Mouse (Mus musculus) midbrain, embryonic 12.5 days (tissue): Measurements from ENCODE around the gene Gm44579. TPM values are rescaled to one million over a fixed set of nuclear protein-coding genes. Genes with fewer than 3 reads are reported as not detected.

Experiments used
- ATAC-seq: fragments of 200-750 bp; cut with Nextera tagmentation; 2 replicates; pipeline ENCODE4 v1.8.0; 2017; ENCODE audit warnings: low read depth, moderate TSS enrichment, moderate library complexity; ENCODE audit not compliant: low FRiP score
- H3K27ac ChIP-seq: fragments of 300-500 bp; sonication (generic); replicated peaks from 2 replicates; pipeline ENCODE4 v1.5.1; 2016; ENCODE audit warnings: mild to moderate bottlenecking
- H3K27me3 ChIP-seq: fragments of 300-500 bp; sonication (generic); 2 replicates; pipeline ENCODE4 v1.6.1; 2016; ENCODE audit warnings: mild to moderate bottlenecking
- H3K36me3 ChIP-seq: fragments of 300-500 bp; sonication (generic); 2 replicates; pipeline ENCODE4 v1.6.1; 2016
- H3K4me1 ChIP-seq: fragments of 300-500 bp; sonication (generic); 2 replicates; pipeline ENCODE4 v1.6.1; 2016
- H3K4me2 ChIP-seq: fragments of 300-500 bp; sonication (generic); replicated peaks from 2 replicates; pipeline ENCODE4 v1.6.1; 2016; ENCODE audit warnings: mild to moderate bottlenecking, moderate library complexity
- H3K4me3 ChIP-seq: fragments of 300-500 bp; sonication (generic); 2 replicates; pipeline ENCODE4 v1.5.1; 2016; ENCODE audit warnings: mild to moderate bottlenecking
- H3K9ac ChIP-seq: fragments of 300-500 bp; sonication (generic); replicated peaks from 2 replicates; pipeline ENCODE4 v1.6.1; 2016; ENCODE audit warnings: mild to moderate bottlenecking, moderate library complexity
- H3K9me3 ChIP-seq: fragments of 300-500 bp; sonication (generic); 2 replicates; pipeline ENCODE4 v1.6.1; 2016; ENCODE audit warnings: mild to moderate bottlenecking
- WGBS: fragments of 180-500 bp; shearing (Covaris S2); methylation state at CpG from one replicate; pipeline ENCODE4 v1.1.7; 2016; 5-methylcytosine and 5-hydroxymethylcytosine counted together
- polyA plus RNA-seq: library from polyadenylated mRNA; unstranded; fragments of >200 nt; fragmentation: Nextera tagmentation; extraction: Ambion mirVana; gene quantifications from 2 replicates; pipeline ENCODE4 v1.2.1, GENCODE M21; 2016

Gm44579 gene
- polyA plus RNA-seq, 1 experiment from 2014 or later: not detected

- no peak for ATAC-seq
- peaks cover 15% of the 10 kb centered on the region for H3K4me1 ChIP-seq
- no peak overlapping the region for H3K4me2 ChIP-seq
- no peaks in the 10 kb centered on the region for H3K36me3 ChIP-seq
- H3K9ac ChIP-seq: no peak overlapping the region
- H3K27ac ChIP-seq: no peak overlapping the region
- H3K27me3 ChIP-seq: no peaks in the 10 kb centered on the region
- WGBS: 91% methylated on average over 3 of the region's 3 CpGs
- H3K9me3 ChIP-seq: no peaks in the 10 kb centered on the region
- H3K4me3 ChIP-seq: no peak overlapping the region
Measured at GRCm38 (mm10) chr15:98148356-98148755, 72.4 kb downstream of the Gm44579 start.

GRCm38 (mm10) chr15:98145559-98146181, 75.1 kb downstream of the Gm44579 start:
- H3K9ac ChIP-seq: peak overlapping the region; percentile 97
- H3K4me3 ChIP-seq: peak overlapping the region; percentile 99
- no peaks in the 10 kb centered on the region for H3K9me3 ChIP-seq
- under 1% methylated on average over 38 of the region's 38 CpGs for WGBS
- H3K27me3 ChIP-seq: no peaks in the 10 kb centered on the region
- peak; percentile 97 for ATAC-seq
- H3K4me1 ChIP-seq: peaks cover 13% of the 10 kb centered on the region
- peaks cover 17% of the 10 kb centered on the region for H3K36me3 ChIP-seq
- H3K4me2 ChIP-seq: peak overlapping the region; percentile 93
- peak overlapping the region; percentile 72 for H3K27ac ChIP-seq

DNA sequence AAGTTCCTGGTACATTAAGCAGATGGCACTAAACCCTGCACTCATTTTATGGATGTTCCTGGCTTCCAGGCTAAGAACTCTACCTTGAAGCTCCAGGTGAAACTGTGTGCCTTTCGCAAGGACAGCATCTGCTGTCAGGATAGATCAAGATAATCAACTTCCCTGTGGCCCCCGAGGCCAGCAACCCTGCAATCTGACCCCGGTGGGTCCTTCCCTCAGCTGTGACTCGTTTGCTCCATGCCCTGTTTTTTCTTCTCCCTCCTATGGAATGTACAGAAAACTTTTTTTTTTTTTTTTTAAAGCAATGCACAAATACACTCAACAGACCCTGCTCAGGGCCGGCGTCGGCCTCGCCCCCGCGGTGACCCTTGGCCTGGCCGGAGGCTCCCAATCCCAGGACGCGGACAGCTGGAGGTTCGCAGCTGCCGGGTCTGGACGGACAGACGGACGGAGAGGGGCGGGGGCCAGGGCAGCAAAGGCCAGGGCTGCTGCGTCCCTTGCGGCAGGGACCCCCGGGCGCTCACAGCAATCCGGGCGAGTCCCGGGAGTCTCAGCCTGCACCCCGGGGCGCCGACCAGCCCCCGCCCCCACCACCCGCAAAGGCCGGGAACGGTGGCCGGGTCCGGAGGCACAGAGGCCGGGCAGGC, 75.8 kb downstream of the Gm44579 start:
- no peak; the same call in 1 of the 2 replicates for ATAC-seq
- peak overlapping the region; percentile 97 for H3K9ac ChIP-seq
- H3K4me2 ChIP-seq: peak overlapping the region; percentile 93
- WGBS: under 1% methylated on average over 35 of the region's 36 CpGs
- peak overlapping the region; percentile 99 for H3K4me3 ChIP-seq
- H3K4me1 ChIP-seq: peaks cover 13% of the 10 kb centered on the region
- H3K27ac ChIP-seq: peak overlapping the region; percentile 72
- peaks cover 24% of the 10 kb centered on the region for H3K36me3 ChIP-seq
- no peaks in the 10 kb centered on the region for H3K9me3 ChIP-seq
- H3K27me3 ChIP-seq: no peaks in the 10 kb centered on the region

- 82% methylated on average over 10 of the region's 10 CpGs for WGBS
- no peak for ATAC-seq
Measured at GRCm38 (mm10) chr15:98142515-98142914, 78.3 kb downstream of the Gm44579 start.

DNA sequence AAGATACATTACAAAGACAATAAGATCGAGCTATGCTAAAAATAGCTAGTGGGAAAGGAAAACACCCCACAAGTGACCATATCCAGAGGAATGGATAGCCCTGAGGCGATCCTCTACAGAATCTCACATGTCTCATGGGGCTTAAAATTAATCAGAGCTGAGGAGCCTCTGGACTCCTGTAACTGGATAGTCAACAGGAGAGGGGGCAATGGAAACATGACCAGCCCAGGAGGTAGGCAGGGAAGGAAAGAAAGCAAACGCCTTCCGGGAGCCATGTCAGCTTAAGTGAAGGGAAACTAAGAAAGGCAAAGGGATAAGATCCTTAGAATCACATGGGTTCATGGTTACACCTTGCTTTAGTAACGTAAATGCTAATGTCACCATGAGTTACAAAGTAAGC, 80.0 kb downstream of the Gm44579 start:
- ATAC-seq: no peak
- H3K9me3 ChIP-seq: no peaks in the 10 kb centered on the region
- 91% methylated on average over 5 of the region's 5 CpGs for WGBS

More at GRCm38 (mm10) chr15:98142515-98142914, 78.3 kb downstream of the Gm44579 start:
- H3K4me2 ChIP-seq: no peak overlapping the region
- H3K4me1 ChIP-seq: peaks cover 13% of the 10 kb centered on the region
- no peak overlapping the region for H3K4me3 ChIP-seq
- H3K36me3 ChIP-seq: peaks cover 42% of the 10 kb centered on the region
- H3K27me3 ChIP-seq: no peaks in the 10 kb centered on the region
- H3K9ac ChIP-seq: no peak overlapping the region
- H3K9me3 ChIP-seq: no peaks in the 10 kb centered on the region
- H3K27ac ChIP-seq: no peak overlapping the region

GRCm38 (mm10) chr15:98139763-98140162, 81.0 kb downstream of the Gm44579 start:
- H3K9ac ChIP-seq: no peak overlapping the region
- H3K4me3 ChIP-seq: no peak overlapping the region
- no peak overlapping the region for H3K27ac ChIP-seq
- H3K27me3 ChIP-seq: no peaks in the 10 kb centered on the region
- no peak overlapping the region for H3K4me2 ChIP-seq
- H3K4me1 ChIP-seq: peaks cover 7% of the 10 kb centered on the region
- H3K9me3 ChIP-seq: no peaks in the 10 kb centered on the region
- WGBS: 86% methylated on average over 7 of the region's 7 CpGs
- peaks cover 69% of the 10 kb centered on the region for H3K36me3 ChIP-seq
- no peak for ATAC-seq

More for the DNA sequence above, 80.0 kb downstream of the Gm44579 start:
- Histone ChIP-seq H3K36me3 (peaks cover 59% of the 10 kb centered on the region), H3K27me3 (no peaks in the 10 kb centered on the region), H3K9ac (no peak overlapping the region), H3K4me3 (no peak overlapping the region), H3K4me1 (peaks cover 10% of the 10 kb centered on the region), H3K27ac (no peak overlapping the region), H3K4me2 (no peak overlapping the region)

GRCm38 (mm10) chr15:98136871-98137270, 83.9 kb downstream of the Gm44579 start:
- Histone ChIP-seq H3K9ac (no peak overlapping the region), H3K27me3 (no peaks in the 10 kb centered on the region), H3K4me2 (no peak overlapping the region), H3K9me3 (no peaks in the 10 kb centered on the region; the same call in 1 of the 2 replicates), H3K27ac (no peak overlapping the region), H3K4me3 (no peak overlapping the region), H3K36me3 (peaks cover 89% of the 10 kb centered on the region), H3K4me1 (no peaks in the 10 kb centered on the region)
- no peak for ATAC-seq
- 93% methylated on average over 9 of the region's 9 CpGs for WGBS

Other genes starting within 250 kb of the Gm44579 start
- gene Col2a1, start 216.3 kb downstream of the Gm44579 start, polyA plus RNA-seq: 137 and 194 TPM in 2 replicates
- gene Pfkm, start 128.4 kb downstream of the Gm44579 start, polyA plus RNA-seq: 52.1 and 54.8 TPM in 2 replicates
- gene Senp1, start 127.2 kb downstream of the Gm44579 start, polyA plus RNA-seq: 41.4 and 41.6 TPM in 2 replicates
- 42.5 and 45.0 TPM in 2 replicates for gene Asb8, start 55.4 kb downstream of the Gm44579 start, polyA plus RNA-seq
- 23.3 and 23.4 TPM in 2 replicates for gene Ccdc184, start 53.8 kb downstream of the Gm44579 start, polyA plus RNA-seq
- not detected in 2 replicates for gene Olfr288, start 25.4 kb downstream of the Gm44579 start, polyA plus RNA-seq
- gene Olfr287, start 79 bp upstream of the Gm44579 start, polyA plus RNA-seq: not detected in 2 replicates
- not detected in 2 replicates for gene Olfr286, start 13.5 kb upstream of the Gm44579 start, polyA plus RNA-seq
- not detected in 2 replicates for gene H1fnt, start 36.3 kb upstream of the Gm44579 start, polyA plus RNA-seq
- gene Zfp641, start 75.2 kb upstream of the Gm44579 start, polyA plus RNA-seq: 2.3 and 2.9 TPM in 2 replicates
- gene Olfr285, start 96.4 kb upstream of the Gm44579 start, polyA plus RNA-seq: not detected in 2 replicates
- gene Olfr284, start 120.0 kb upstream of the Gm44579 start, polyA plus RNA-seq: not detected in 2 replicates
- gene Olfr283, start 160.0 kb upstream of the Gm44579 start, polyA plus RNA-seq: not detected in 2 replicates
- not detected in 2 replicates for gene Olfr282, start 210.2 kb upstream of the Gm44579 start, polyA plus RNA-seq
- not detected in 2 replicates for gene Olfr281, start 231.6 kb upstream of the Gm44579 start, polyA plus RNA-seq
- not detected in 2 replicates for gene OR5BS1P, start 248.9 kb upstream of the Gm44579 start, polyA plus RNA-seq